Mouse (Mus musculus) heart, embryonic 13.5 days (tissue): ENCODE measurements around the gene Fry. TPM values are rescaled to one million over a fixed set of nuclear protein-coding genes. Genes with fewer than 3 reads are reported as not detected.
A peak's percentile ranks its signal among the peaks of the same experiment; 100 is the strongest.

Experiments used
- ATAC-seq: fragments of 200-750 bp; cut with Nextera tagmentation; 2 replicates; pipeline ENCODE4 v1.8.0; 2017; ENCODE audit warnings: moderate TSS enrichment; ENCODE audit not compliant: insufficient number of reproducible peaks, low FRiP score, low TSS enrichment; ENCODE audit errors: extremely low read depth
- H3K27ac ChIP-seq: fragments of 300-500 bp; sonication (generic); replicated peaks from 2 replicates; pipeline ENCODE4 v1.5.1; 2015; ENCODE audit warnings: moderate library complexity, mild to moderate bottlenecking, inconsistent platforms
- H3K27me3 ChIP-seq: fragments of 300-500 bp; sonication (generic); replicated peaks from 2 replicates; pipeline ENCODE4 v1.6.1; 2015; ENCODE audit warnings: mild to moderate bottlenecking, inconsistent platforms
- H3K36me3 ChIP-seq: fragments of 300-500 bp; sonication (generic); 2 replicates; pipeline ENCODE4 v1.6.1; 2015; ENCODE audit warnings: mild to moderate bottlenecking, inconsistent platforms
- H3K4me1 ChIP-seq: fragments of 300-500 bp; sonication (generic); 2 replicates; pipeline ENCODE4 v1.6.1; 2015; ENCODE audit warnings: inconsistent platforms
- H3K4me2 ChIP-seq: fragments of 300-500 bp; sonication (generic); 2 replicates; pipeline ENCODE4 v1.6.1; 2015; ENCODE audit warnings: inconsistent platforms, mild to moderate bottlenecking, moderate library complexity
- H3K4me3 ChIP-seq: fragments of 300-500 bp; sonication (generic); 2 replicates; pipeline ENCODE4 v1.5.1; 2015; ENCODE audit warnings: moderate library complexity, mild to moderate bottlenecking, inconsistent platforms
- H3K9ac ChIP-seq: fragments of 300-500 bp; sonication (generic); 2 replicates; pipeline ENCODE4 v1.6.1; 2015; ENCODE audit warnings: inconsistent platforms, mild to moderate bottlenecking, moderate library complexity
- H3K9me3 ChIP-seq: fragments of 300-500 bp; sonication (generic); 2 replicates; pipeline ENCODE4 v1.6.1; 2016; ENCODE audit warnings: inconsistent platforms
- WGBS: fragments of 180-500 bp; shearing (Covaris S2); methylation state at CpG from one replicate; pipeline ENCODE4 v1.1.7; 2015; ENCODE audit warnings: mixed read lengths; 5-methylcytosine and 5-hydroxymethylcytosine counted together
- polyA plus RNA-seq: library from polyadenylated mRNA; unstranded; fragments of >200 nt; fragmentation: Nextera tagmentation; extraction: Ambion mirVana; gene quantifications from 2 replicates; pipeline ENCODE4 v1.2.1, GENCODE M21; 2015

Fry gene
- polyA plus RNA-seq, 1 experiment from 2014 or later: 20.0 TPM

DNA sequence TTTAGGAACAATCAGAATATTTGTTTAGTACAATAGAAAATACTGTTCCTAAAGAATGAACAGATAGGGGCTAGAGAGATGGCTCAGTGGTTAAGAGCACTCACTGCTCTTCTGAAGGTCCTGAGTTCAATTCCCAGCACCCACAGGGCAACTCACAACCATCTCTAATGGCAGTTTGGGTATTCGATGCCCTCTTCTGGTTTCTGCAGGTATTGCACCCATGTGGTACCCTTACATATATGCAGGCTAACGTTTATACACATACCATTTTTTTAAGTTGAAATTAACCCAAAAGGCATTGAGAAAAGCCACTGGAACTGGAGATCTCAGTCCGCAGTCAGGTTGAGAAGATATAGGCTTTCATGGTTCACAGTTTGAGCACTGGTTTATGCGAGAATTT is 248.6 kb downstream of the Fry start:
- Histone ChIP-seq H3K27me3 (no peaks in the 10 kb centered on the region), H3K4me2 (no peak overlapping the region), H3K9me3 (peaks cover 10% of the 10 kb centered on the region; the same call in 1 of the 2 replicates), H3K27ac (no peak overlapping the region), H3K4me3 (no peak overlapping the region), H3K36me3 (peaks cover 75% of the 10 kb centered on the region), H3K4me1 (peaks cover 16% of the 10 kb centered on the region), H3K9ac (no peak overlapping the region)
- 82% methylated on average over 4 of the region's 4 CpGs for WGBS
- ATAC-seq: no peak

DNA sequence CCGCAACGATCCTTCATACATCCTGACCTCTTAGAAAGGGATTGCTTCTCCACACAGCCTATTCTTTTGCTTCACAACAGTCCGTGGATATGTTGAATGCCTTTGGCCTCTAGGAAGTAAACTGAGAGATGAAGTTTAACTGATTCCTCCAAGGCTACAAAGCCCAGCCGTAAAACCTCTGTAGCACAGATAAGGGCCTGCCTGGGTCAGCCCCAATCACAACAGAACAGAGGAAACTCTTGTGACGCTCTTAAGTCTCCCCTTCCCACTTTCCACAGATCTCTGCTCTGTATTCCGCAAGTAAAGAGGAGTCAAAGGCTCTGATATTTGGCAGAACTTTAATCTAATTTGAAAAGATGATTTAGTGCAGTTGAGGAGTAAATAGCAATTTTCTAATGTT is 251.8 kb downstream of the Fry start:
- peaks cover 10% of the 10 kb centered on the region; the same call in 1 of the 2 replicates for H3K9me3 ChIP-seq
- H3K9ac ChIP-seq: no peak overlapping the region; the same call in 1 of the 2 replicates
- peak overlapping the region; percentile 51 for H3K27ac ChIP-seq
- peak overlapping the region; percentile 8; the same call in 1 of the 2 replicates for H3K4me2 ChIP-seq
- no peaks in the 10 kb centered on the region for H3K27me3 ChIP-seq
- WGBS: 27% methylated on average over 6 of the region's 6 CpGs
- peaks cover 27% of the 10 kb centered on the region for H3K4me1 ChIP-seq
- no peak overlapping the region for H3K4me3 ChIP-seq
- ATAC-seq: no peak
- peaks cover 80% of the 10 kb centered on the region for H3K36me3 ChIP-seq

DNA sequence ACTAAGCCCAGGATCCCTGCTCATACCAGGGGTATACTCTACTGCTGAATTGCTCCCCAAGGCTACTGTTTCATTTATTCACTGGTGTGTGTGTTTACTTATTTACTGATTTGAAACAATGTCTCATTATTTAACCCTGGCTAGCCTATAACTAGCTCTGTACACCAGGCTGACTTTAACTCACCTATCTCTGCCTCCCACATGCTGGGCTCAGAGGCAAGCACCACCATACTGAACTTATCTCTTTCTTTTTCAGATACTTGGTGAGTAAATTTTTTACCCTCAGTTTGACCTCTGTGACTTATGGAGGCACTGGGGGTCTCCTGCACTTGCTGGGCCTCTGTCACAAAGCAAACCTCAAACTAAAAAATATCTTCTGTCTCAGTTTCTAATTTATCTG is 252.4 kb downstream of the Fry start:
- H3K4me2 ChIP-seq: no peak overlapping the region
- peak overlapping the region; percentile 21; the same call in 1 of the 2 replicates for H3K27ac ChIP-seq
- ATAC-seq: no peak
- H3K4me3 ChIP-seq: no peak overlapping the region
- no peak overlapping the region for H3K9ac ChIP-seq
- no peaks in the 10 kb centered on the region for H3K27me3 ChIP-seq
- H3K9me3 ChIP-seq: peaks cover 10% of the 10 kb centered on the region; the same call in 1 of the 2 replicates
- H3K4me1 ChIP-seq: peaks cover 27% of the 10 kb centered on the region
- peaks cover 80% of the 10 kb centered on the region for H3K36me3 ChIP-seq

DNA sequence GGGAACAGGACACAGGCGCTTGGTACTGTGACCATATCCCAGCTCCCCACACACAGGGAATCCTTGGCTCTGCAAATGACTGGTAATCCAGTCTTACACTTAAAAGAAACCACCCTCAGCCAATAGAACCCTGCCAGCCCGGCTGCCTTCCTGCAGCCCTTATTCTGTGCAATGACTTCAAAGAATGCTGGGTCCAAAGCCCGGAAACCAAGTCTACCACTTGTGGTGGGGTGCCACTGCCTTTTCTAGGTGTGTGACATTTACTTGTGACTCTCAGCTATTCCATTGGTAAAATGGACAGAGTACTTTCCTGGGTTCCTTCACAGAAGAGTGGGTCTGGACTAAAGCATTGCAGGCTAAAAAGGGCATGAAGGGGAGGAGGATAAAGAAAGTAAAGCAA is 254.5 kb downstream of the Fry start:
- ATAC-seq: no peak
- Histone ChIP-seq H3K4me2 (no peak overlapping the region), H3K27me3 (no peaks in the 10 kb centered on the region), H3K4me3 (no peak overlapping the region), H3K27ac (peak overlapping the region; percentile 39), H3K4me1 (peaks cover 27% of the 10 kb centered on the region), H3K9me3 (no peaks in the 10 kb centered on the region), H3K36me3 (peaks cover 67% of the 10 kb centered on the region), H3K9ac (no peak overlapping the region)
- 77% methylated on average over 3 of the region's 3 CpGs for WGBS

DNA sequence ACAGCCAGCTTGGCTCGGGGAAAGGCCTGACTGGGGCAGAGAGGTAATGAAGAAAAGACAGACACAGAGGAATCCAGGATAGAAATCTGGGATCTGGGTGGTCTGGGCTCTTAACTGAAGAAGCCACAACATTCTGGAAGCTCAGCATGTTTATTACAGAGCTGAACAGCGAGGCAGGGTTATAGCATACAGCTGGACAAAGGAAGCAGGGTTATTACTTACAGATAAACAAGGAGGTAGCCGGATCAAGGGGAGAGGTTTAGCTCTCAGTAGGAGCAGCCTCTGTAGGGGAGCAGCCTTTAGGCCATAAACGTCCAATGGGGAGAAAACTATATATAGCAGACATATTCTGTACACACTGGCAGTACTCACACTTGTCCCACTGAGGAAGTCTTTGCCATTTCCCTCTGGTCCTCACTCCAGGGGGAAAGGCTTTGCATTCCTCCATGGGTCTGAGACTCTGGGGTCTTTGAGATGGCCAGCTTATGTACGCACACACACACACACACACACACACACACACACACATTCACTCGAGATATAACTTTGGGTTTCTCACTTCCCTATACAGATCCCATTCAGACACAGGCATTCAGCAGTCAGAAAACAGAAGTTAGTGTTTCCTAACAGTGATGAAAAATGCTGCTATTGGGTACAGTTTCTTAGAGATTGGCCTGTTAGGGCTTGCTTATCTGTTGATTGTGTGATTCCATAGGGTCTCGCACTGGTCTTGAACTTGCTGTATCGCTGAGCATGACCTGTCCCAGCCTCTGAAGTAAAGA is 256.5 kb downstream of the Fry start:
- no peak for ATAC-seq
- 73% methylated on average over 8 of the region's 8 CpGs for WGBS
- H3K4me3 ChIP-seq: no peak overlapping the region
- H3K4me2 ChIP-seq: no peak overlapping the region
- peaks cover 21% of the 10 kb centered on the region for H3K4me1 ChIP-seq
- H3K9me3 ChIP-seq: no peaks in the 10 kb centered on the region
- H3K9ac ChIP-seq: no peak overlapping the region
- H3K27me3 ChIP-seq: no peaks in the 10 kb centered on the region
- peaks cover 72% of the 10 kb centered on the region for H3K36me3 ChIP-seq
- H3K27ac ChIP-seq: no peak overlapping the region

DNA sequence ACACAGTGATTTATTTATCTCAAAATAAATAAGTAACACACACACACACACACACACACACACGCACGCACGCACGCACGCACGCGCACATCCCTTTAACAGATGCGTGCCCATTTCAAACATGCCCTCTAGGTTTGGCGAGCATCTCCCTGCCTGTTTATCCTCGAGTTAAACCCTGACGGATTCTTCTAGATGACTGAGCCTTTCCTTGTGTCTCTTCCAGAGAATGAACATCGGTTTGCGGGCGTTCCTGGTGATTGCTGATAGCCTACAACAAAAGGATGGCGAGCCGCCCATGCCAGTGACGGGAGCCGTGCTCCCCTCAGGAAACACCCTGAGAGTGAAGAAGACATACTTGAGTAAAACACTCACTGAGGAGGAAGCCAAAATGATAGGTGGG is 260.1 kb downstream of the Fry start:
- Histone ChIP-seq H3K27me3 (no peaks in the 10 kb centered on the region), H3K4me2 (no peak overlapping the region), H3K9me3 (no peaks in the 10 kb centered on the region), H3K36me3 (peaks cover 81% of the 10 kb centered on the region), H3K27ac (no peak overlapping the region), H3K4me3 (no peak overlapping the region), H3K9ac (no peak overlapping the region), H3K4me1 (peaks cover under 1% of the 10 kb centered on the region; the same call in 1 of the 2 replicates)
- no peak for ATAC-seq
- WGBS: 78% methylated on average over 18 of the region's 18 CpGs

DNA sequence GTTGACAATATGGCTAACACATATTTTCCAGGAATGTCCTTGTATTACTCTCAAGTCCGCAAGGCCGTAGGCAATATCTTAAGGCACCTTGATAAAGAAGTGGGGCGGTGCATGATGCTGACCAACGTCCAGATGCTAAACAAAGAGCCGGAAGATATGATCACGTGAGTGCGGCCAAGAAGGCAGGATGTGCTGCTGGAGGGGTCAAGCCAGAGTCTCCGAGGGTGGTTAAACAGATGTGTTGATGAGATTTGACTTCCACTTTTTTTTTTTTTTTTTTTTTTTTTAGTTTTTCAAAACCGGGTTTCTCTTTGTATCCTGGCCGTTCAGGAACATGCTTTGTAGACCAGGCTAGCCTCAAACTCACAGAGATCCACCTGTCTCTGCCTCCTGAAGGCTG is 262.3 kb downstream of the Fry start:
- H3K4me3 ChIP-seq: no peak overlapping the region
- H3K4me1 ChIP-seq: peaks cover 21% of the 10 kb centered on the region
- H3K27ac ChIP-seq: no peak overlapping the region
- H3K27me3 ChIP-seq: no peaks in the 10 kb centered on the region
- 74% methylated on average over 10 of the region's 10 CpGs for WGBS
- ATAC-seq: no peak
- H3K9me3 ChIP-seq: no peaks in the 10 kb centered on the region
- H3K36me3 ChIP-seq: peaks cover 70% of the 10 kb centered on the region
- H3K4me2 ChIP-seq: no peak overlapping the region
- H3K9ac ChIP-seq: no peak overlapping the region

DNA sequence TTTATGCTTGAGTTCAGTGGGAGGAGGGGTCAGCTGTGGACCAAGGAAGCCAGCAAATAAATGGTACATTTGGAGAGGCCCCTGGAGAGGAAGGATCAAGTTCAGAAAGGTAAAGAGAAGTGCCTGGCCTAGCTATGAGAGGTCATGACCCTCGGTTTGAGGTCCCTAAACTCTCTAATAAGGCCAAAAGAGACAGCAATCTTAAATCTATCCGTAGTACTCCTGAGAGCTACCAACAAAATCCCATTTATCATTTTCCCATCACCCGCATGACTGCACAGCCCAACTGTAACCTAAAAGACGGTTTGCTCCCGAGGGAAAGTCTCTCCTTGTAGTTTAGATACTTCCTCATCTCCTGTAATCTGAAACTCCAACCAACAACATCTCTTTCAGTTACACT is 264.0 kb downstream of the Fry start:
- H3K27ac ChIP-seq: no peak overlapping the region
- no peak overlapping the region for H3K9ac ChIP-seq
- ATAC-seq: no peak
- WGBS: 72% methylated on average over 5 of the region's 5 CpGs
- H3K27me3 ChIP-seq: no peaks in the 10 kb centered on the region
- H3K36me3 ChIP-seq: peaks cover 82% of the 10 kb centered on the region
- peaks cover 23% of the 10 kb centered on the region for H3K4me1 ChIP-seq
- H3K4me2 ChIP-seq: no peak overlapping the region
- no peak overlapping the region for H3K4me3 ChIP-seq
- no peaks in the 10 kb centered on the region for H3K9me3 ChIP-seq

DNA sequence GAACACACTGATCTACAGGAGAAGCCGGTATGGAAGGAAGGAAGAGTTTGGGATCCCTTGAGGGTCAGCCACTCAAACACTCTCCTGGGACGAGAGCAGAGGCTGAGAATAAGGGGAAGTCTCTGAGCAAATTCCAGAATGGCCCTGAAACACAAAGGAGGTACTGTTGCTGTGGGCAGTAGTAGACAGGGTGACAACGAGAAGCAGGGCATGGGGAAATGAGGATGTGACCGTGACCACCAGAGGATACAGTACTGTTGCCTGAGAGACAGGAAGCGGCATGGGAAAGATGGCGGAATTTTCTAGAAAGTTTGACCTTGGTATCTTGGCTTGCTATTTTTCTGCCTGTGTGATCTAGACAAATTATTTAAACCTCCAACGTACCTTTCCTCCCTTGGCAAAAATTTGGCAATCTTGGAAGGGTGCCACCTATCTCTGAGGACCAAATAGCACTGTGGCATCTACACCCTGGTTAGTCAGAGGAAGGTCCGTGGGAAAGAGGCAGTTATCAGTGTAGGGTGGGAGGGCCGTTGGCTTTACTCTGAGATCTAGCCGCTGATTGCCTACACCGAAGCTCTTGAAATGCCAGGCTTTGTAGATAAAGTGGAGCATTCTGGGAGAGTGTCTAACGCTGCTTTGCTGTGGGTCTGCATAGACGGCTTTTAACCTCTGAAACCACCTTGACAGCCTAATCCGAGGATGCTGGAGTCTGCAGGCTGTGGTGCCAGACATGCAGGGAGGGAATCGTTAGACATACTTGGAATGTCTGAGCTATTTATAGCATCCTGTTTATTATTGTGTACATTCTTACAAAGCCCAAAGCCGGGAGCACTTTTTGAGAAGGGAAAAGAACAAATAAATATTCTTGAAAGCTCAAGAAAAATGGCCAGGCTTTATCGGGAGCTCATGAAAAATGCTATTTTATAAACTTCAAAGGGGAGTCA is 266.1 kb downstream of the Fry start:
- Histone ChIP-seq H3K27ac (peak overlapping the region; percentile 79), H3K27me3 (no peaks in the 10 kb centered on the region), H3K4me1 (peaks cover 25% of the 10 kb centered on the region), H3K9me3 (no peaks in the 10 kb centered on the region), H3K36me3 (peaks cover 81% of the 10 kb centered on the region), H3K4me3 (no peak overlapping the region), H3K4me2 (peak overlapping the region; percentile 6), H3K9ac (peak overlapping the region; percentile 11; the same call in 1 of the 2 replicates)
- ATAC-seq: no peak
- 30% methylated on average over 17 of the region's 17 CpGs for WGBS

DNA sequence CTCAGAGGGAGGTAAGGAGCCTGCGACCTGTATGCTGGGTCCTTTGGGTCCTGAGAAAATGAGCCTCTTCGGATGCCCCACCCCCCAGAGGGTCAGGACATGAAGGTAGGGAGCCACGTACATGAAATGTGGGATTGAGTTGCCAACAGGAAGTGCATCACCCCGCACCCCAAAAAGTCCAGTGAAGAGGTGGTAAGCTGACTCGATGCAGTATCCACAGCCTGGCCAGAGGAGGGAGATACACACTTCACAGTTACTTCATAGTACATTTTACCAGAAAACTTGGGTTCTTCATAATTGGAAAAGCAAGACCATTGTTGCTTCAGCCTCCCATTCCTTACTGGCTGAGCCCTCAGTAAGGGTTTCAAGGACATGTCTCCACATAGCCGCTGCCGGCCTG is 266.8 kb downstream of the Fry start:
- 39% methylated on average over 7 of the region's 7 CpGs for WGBS
- Histone ChIP-seq H3K9ac (peak overlapping the region; percentile 11; the same call in 1 of the 2 replicates), H3K27me3 (no peaks in the 10 kb centered on the region), H3K4me1 (peaks cover 32% of the 10 kb centered on the region), H3K4me3 (no peak overlapping the region), H3K27ac (peak overlapping the region; percentile 79), H3K4me2 (peak overlapping the region; percentile 6), H3K36me3 (peaks cover 76% of the 10 kb centered on the region), H3K9me3 (no peaks in the 10 kb centered on the region)
- ATAC-seq: no peak

DNA sequence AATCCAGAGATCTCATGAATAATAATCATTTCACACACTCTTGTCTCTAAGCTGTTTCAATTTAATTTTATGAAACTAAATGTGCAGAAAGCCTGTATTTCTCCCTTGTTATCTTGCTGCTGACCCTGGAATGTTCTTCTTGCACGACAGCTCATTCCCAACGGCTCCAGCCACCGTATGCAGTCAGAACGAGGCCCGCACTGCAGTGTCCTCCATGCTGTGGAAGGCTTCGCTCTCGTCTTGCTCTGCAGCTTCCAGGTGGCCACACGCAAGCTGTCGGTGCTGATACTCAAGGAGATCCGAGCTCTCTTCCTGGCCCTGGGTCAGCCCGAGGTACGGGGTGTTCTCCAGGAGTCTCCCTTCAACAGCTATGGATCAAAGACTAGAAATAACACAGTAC is 270.2 kb downstream of the Fry start:
- Histone ChIP-seq H3K9me3 (peaks cover 2% of the 10 kb centered on the region; the same call in 1 of the 2 replicates), H3K9ac (no peak overlapping the region), H3K27ac (peak overlapping the region; percentile 89), H3K4me2 (no peak overlapping the region), H3K4me3 (no peak overlapping the region), H3K27me3 (no peaks in the 10 kb centered on the region), H3K4me1 (peaks cover 37% of the 10 kb centered on the region), H3K36me3 (peaks cover 69% of the 10 kb centered on the region)
- no peak for ATAC-seq
- 67% methylated on average over 12 of the region's 12 CpGs for WGBS
